Mouse (Mus musculus) liver, embryonic 14.5 days (tissue): ENCODE measurements at regions not wholly inside any gene's neighbourhood (a gene's known extent, or its start where the extent isn't known, plus 50 kb on each side); places are given as distances from the start of the nearest gene placed in this dataset.

Source experiments
- CTCF ChIP-seq: IDR thresholded peaks from 2 replicates; pipeline ENCODE4 v1.5.1; 2016; ENCODE audit warnings: antibody characterized with exemption, low read depth, control low read depth
- EP300 ChIP-seq: IDR thresholded peaks from 2 replicates; pipeline ENCODE4 v1.6.1; 2016; ENCODE audit warnings: antibody characterized with exemption, low read depth

DNA sequence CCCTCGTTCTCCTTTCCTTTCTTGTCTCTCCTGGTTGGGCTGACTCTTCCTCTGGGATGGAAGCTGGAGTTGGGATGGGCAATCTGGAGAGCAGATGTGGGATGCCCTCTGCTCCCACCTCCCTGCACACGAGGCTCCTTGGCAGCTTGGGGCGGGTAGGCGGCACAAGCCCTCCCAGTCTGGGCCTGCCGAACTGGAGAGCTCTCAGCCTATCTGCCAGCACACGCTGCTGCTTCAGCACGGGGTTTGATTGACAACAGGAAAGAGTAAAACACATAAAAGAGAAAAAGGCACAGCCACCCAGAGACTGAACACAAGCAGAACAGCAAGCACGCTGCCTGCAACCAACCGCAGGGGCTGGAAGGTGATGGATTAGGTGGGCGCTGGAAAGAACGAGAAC lies 121.9 kb upstream of the Pja1 start:
- TF ChIP-seq CTCF, result no peak
- TF ChIP-seq EP300, result no peak
